Mouse (Mus musculus) sigmoid colon, adult 10 weeks (tissue): ENCODE data around the gene Scaper. TPM values are rescaled to one million over a fixed set of nuclear protein-coding genes. Genes with fewer than 3 reads are reported as not detected.

Source experiments
- polyA plus RNA-seq: library from polyadenylated mRNA; stranded (reverse); fragments of 350-450 nt; fragmentation: Illumina TruSeq; extraction: RNeasy Lipid Tissue Mini Kit (QIAGEN cat#74804); gene quantifications from one replicate; pipeline ENCODE4 v1.2.3, GENCODE M21; 2014; ENCODE audit warnings: low read depth, low replicate concordance

Gene Scaper
- 22.1 TPM for polyA plus RNA-seq

DNA sequence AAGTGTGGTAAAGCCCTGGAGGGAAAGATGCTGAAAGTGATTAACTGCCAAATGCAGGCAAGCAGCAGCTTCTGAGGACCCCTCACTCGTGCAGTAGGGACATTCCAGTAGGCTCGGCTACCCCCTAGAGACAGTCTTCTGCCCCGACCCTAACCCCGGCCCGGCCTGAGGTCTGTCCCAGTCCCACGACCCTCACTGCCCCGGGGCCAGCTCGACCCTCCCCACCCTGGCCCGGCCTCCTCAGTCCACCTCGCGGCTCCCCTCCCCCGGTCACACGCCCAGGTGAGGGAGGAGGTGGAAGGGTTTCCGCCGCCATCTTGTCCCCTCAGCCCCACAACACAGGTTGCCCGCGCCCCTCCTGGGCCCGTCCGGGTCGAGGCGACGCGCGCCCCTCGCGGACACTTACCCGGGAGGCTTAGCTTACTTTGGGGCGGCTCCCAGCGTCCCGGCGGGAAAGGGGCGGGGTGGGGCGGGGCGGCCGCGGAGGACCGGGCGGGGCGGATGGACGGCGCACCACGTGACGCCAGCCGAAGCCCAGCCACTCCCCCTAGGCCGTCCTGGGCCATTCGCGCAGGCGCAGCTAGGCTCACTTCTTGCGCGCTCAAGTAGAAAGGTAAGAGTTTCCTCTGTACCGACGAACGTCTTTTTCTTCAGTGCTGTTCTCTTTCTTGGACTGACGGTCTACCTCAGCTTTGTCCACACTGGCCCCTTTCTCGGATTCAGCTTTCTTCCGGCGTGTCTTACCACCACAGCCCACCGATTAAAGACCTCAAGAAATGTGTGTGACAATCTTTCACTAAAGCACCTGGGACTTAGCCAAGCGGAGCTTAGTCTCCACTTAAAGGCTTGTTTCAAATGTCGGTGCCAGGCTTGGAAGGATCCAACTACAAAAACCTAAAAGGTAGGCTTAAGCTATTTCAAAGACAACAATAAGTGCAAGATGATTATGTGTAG, at the start of gene Scaper:
Gene Scaper (minus strand): TSS at position 456 of the 954 bp plus-strand sequence.

DNA sequence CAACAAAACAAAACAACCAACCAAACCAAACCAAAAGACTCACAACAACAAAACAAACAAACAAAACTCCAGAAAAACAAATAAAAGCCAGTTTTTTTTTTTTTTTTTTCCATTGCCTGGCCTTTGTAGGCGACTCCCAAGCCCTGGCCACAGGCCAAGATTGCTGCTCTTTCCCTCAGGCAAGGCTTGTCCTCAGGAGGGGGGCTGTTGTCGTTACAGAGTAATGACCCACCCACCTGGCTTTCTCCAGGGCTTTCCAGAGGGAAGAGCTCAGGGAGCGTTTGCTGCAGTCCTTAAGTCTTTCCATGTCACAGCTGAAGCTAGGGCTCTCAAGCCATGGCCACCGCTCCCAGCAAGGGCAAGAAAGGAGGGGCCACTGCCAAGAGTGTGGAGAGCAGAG, 399.5 kb downstream of the Scaper start, which contains the start of gene Isl2:
Gene Isl2 (plus strand): TSS at position 296 of the 400 bp plus-strand sequence.

DNA sequence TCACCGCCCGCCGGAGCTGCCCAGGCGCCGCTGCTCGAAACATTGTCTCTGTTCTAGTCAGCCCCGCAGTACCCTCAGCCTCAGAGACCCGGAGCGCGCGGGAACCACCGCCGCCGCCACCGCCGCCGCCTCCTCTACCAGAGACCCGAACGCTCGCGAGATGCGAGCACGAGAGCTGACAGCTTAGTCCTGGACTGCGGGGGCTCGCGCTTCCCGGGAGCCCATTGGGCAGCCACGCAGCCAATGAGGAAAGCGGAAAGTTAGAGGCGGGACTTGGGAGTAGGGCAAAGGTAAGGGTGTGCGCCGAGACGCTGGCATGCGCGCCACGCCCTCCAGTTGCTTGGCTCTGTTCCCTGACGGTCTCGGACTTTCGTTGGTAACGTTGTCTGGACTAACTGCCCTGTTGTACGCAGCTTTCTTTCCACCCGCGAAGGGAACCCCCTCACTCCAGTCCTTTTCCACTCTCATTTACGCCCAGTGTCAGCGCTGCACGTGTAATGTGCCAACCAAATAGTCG, 425.8 kb downstream of the Scaper start, which contains the start of gene Etfa:
Gene Etfa (minus strand): TSS at position 217 of the 517 bp plus-strand sequence.

Other genes starting within 250 kb of the Scaper start
- not detected for gene 4930563M21Rik, start 72.4 kb upstream of the Scaper start, polyA plus RNA-seq
- gene Rcn2, start 103.7 kb upstream of the Scaper start, polyA plus RNA-seq, result 90.8 TPM
- gene Pstpip1, start 151.8 kb upstream of the Scaper start, polyA plus RNA-seq, result not detected
- 374 TPM for gene Tspan3, start 227.4 kb upstream of the Scaper start, polyA plus RNA-seq